Mouse (Mus musculus) T-helper 2 cell (primary cell): ENCODE data around the gene Cct8l1.

Experiments
- in situ Hi-C: fragments of 300-600 bp; cut with MboI, MseI; formaldehyde crosslinking; loops from one replicate; pipeline ENCODE4 v1.15.1; 2025; ENCODE audit warnings: high pct_unique_total_duplicates

Cct8l1 gene

DNA sequence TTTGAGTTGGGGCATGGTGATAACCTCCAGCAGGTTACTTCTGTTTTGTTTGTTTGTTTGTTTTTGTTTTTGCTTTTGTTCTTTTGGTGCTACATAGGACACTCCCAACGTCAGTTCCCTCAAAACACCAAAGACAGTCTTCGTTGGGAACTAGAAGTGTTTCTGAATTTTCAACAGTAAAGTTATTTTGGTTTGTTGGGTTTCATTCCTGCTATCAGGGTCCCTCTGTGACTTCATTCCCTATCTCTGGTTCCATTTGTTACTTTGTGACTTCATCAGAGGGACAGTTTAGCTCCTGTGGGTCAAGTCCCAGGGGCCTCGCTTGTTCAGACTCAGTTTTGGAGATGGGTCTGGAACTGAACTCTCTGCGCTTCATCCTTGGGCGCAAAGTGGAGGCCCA lies at the start of gene Cct8l1:
Gene Cct8l1 (plus strand): TSS at position 301 of the 400 bp plus-strand sequence.
- in situ Hi-C loops, result no loop called here

- in situ Hi-C loops, result no loop called here
These were observed 43.8 kb upstream of the Cct8l1 start for GRCm38 (mm10) chr5:25472070-25472469.

DNA sequence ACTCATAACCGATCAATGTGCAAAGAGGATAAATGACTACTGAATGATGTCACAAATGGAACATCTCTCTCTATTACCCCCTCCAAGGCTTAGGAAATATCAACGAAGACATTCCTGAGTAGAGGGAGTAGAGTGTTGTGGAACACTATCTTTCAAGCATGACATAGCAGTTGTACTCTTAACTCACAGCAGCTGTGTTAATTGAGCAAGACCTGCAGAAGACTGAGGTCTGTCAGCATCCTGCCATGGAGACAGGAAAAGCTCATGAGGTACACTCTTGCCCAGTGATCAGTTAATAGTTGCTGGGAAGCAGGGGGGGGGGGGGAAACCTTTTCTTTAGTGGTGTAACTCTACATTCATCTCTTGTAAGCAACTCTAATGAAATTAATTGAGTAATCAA lies 40.1 kb upstream of the Cct8l1 start:
- in situ Hi-C loops, result no loop called here

DNA sequence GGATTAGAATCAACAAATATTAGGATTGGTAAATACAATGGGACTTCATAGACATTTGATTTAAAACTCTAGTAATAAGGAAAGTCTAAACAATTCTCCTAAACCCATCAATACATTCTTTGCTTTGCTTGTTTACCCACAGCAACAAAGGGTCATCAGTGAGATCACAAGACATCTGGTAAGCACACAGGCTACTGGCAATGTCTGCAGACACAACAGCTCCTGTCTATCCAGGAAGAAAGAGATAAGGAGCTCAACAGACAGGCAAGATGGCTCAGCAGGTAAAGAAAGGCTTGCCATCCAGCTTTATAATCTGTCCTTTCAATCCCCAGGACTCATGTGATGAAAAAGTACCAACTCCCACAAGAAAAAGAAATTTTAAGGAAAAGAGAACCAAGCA lies 37.0 kb upstream of the Cct8l1 start:
- in situ Hi-C loops, result no loop called here

- in situ Hi-C loops, result no loop called here
These were observed 19.2 kb upstream of the Cct8l1 start for GRCm38 (mm10) chr5:25496652-25497051.

- in situ Hi-C loops, result no loop called here
These were observed 18.5 kb upstream of the Cct8l1 start for GRCm38 (mm10) chr5:25497369-25497719.

DNA sequence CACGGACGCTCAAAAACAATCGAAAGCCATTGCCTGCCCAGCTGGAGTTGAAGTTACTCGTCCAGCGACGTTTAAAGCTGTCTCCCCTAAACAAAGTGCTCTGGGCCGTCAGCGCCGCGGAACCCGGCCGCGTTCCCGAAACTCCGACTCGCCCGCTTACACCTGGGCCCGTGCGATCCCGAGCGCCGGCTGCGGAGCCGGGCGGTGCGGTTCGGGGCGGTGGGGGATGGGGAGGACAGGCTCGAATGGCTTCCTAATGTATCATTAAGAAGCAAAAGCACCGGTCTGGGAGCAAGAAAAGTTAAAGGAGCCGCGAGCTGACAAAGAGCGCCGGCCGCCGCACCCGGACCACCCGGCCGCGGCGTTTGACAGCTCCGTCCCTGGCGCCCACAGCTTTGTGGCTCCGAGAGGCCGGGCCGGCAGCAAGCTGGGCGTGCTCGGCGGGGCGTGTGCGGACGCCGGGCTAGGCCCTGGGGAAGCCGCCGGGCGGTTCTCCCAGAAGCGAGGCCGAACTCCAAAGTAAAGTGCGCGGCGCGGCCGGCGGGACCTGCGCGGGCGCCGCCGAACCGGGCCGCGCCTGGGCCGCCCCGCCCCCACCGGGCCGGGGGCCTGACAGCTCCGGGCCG lies 18.0 kb upstream of the Cct8l1 start:
- in situ Hi-C loops, result no loop called here

GRCm38 (mm10) chr5:25498346-25498820 lies 17.5 kb upstream of the Cct8l1 start, which contains the start of gene Kmt2c:
Gene Kmt2c (minus strand): TSS chr5:25498783.
- in situ Hi-C loops, result no loop called here

DNA sequence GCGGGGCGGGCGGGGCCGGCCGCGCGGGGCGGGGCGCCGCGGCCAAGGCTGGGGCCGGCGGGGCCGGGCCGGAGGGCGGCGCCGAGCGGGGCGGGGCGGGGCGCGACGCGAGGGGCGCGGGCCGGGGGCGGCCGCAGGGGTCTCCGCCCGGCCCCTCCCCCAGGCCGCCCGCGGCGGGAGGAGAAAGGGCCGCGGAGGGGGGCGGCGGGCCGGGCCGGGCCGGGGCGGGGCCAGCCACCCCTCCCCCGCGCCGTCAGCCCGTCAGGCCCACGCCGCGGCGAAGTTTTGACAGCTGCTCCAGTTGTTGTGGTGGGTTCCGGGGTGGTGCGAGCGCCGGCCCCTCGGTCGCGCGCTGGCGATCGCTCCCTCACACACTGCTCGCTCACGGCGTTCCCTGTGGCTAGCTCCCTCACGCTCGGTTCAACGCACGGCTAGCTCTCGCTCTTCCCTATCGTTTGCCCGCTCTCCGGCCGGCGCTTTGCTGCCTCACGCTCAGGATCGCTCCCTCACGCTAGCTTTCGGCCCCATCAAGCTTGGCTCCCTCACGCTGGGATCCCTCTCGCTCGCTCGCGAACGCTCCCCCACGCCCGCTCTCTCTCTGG lies 16.9 kb upstream of the Cct8l1 start:
- in situ Hi-C loops, result no loop called here

GRCm38 (mm10) chr5:25499423-25500398 lies 16.2 kb upstream of the Cct8l1 start:
- in situ Hi-C loops, result no loop called here

GRCm38 (mm10) chr5:25500686-25501085 lies 15.2 kb upstream of the Cct8l1 start:
- in situ Hi-C loops, result no loop called here

DNA sequence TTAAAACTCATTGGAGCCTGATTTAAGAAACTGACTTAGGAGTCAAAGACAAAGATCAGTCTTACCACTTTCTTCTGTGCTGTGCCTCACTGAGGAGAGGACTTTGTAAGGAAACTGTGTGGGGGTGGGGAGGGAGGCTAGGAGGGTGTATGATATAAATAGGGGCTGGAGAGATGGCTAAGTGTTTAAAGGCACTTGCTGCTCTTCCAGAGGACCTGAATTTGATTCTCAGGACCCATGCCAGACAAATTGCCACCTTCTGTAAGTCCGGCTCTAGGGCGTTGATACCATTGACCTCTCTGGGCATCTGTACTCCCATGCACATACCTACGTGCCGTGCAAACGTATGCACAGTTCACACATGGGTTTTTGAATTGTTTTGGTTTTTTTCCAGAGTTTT lies 9.8 kb upstream of the Cct8l1 start:
- in situ Hi-C loops, result no loop called here

DNA sequence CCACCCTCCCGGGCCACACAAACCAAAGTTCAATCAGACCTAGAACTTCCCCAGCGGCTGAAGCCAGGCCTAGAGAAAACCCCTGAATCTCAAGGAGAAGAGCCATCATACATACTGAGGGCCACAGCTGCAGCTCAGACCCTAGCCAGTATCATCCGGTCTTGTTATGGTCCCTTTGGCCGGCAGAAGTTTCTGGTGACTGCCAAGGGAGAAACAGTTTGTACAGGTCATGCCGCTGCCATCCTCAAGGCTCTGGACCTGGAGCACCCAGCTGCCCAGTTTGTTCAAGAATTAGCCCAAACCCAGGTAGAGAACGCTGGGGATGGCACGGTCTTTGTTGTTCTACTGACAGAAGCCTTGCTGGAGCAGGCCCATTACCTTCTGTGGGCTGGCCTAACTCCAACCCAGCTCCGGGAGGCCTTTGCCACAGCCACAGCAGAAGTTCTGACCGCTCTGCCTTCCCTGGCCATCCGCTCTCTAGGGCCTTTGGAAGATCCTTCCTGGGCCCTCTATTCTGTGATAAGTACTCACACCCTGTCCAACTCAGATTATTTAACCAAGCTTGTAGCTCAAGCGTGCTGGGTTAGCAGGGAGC lies 531 bp downstream of the Cct8l1 start:
- in situ Hi-C loops, result no loop called here

DNA sequence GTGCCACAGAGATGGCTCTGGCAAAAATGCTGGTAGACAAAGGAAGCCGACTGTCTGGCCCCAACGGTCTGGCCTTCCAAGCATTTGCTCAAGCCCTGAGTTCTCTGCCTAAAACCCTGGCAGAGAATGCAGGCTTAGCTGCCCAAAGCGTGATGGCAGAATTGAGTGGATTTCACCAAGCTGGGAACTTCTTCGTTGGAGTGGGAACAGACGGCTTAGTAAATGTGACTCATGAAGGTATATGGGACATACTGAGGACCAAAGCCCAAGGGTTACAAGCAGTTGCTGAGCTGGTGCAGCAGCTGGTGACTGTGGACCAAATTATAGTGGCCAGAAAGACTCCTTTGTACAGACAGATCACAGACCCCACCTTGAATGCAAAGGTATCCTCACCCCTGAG lies 1.7 kb downstream of the Cct8l1 start:
- in situ Hi-C loops, result no loop called here

GRCm38 (mm10) chr5:25519820-25520219 lies 4.0 kb downstream of the Cct8l1 start:
- in situ Hi-C loops, result loop anchor here (10.0 kb wide), 2 partner anchors 185 to 685 kb away; partner anchors contain the start of gene Xrcc2

DNA sequence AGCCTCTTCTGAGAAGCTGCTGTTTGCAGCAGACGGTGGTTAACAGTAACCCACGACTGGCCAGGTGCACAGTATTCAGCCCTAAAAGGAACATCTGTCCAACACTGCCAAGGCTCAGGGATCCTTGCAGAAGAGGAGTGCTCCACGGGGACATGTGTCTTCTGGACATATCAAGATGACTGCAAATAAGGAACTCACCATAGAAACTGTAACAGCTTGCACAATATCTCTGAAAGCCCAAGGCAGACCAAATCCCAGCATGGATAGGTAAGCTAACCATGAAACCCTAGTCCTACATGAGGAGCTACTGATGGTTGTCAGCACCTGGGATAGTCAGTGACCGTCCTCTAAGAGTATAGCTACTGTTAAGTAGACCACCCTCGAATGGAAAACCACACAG lies 5.6 kb downstream of the Cct8l1 start:
- in situ Hi-C loops, result loop anchor here (10.0 kb wide), 2 partner anchors 183 to 687 kb away; partner anchors contain the start of gene Xrcc2

- in situ Hi-C loops, result loop anchor here (10.0 kb wide), 2 partner anchors 179 to 691 kb away; partner anchors contain the start of gene Xrcc2
These were observed 10.2 kb downstream of the Cct8l1 start for GRCm38 (mm10) chr5:25526116-25526515.

- in situ Hi-C loops, result loop anchor here (10.0 kb wide), 2 partner anchors 178 to 692 kb away; partner anchors contain the start of gene Xrcc2
These were observed 11.1 kb downstream of the Cct8l1 start for GRCm38 (mm10) chr5:25526926-25527325.

GRCm38 (mm10) chr5:25527971-25528370 lies 12.1 kb downstream of the Cct8l1 start:
- in situ Hi-C loops, result loop anchor here (10.0 kb wide), 2 partner anchors 177 to 693 kb away; partner anchors contain the start of gene Xrcc2

- in situ Hi-C loops, result loop anchor here (10.0 kb wide), 2 partner anchors 176 to 694 kb away; partner anchors contain the start of gene Xrcc2
These were observed 13.1 kb downstream of the Cct8l1 start for GRCm38 (mm10) chr5:25528851-25529528.
